Mouse (Mus musculus): ENCODE measurements around the gene Hist1h2ai.
"Not testable (repeated sequence)": the region's sequence is repeated elsewhere in the genome, so short reads cannot be mapped to it uniquely, and the experiment has no call there.

GRCm38 (mm10) chr13:21717397-21718357 is 1.5 kb downstream of the Hist1h2ai start, which contains the start of gene Hist1h3h:
- not testable (repeated sequence) for TF ChIP-seq CTCF (IDR thresholded peaks at IDR 0.05; ENCODE audit: extremely low read depth, insufficient read length, insufficient replicate concordance, low read depth, low read length)
- TF ChIP-seq POLR2A (IDR thresholded peaks at IDR 0.05; ENCODE audit: low read depth, low read length): peak; percentile 52; the same call in 1 of the 2 replicates

All from small intestine, adult 2 months (tissue).